Mouse (Mus musculus) thymus, adult 2 months (tissue): ENCODE measurements around the gene Isy1. TPM values are rescaled to one million over a fixed set of nuclear protein-coding genes. Genes with fewer than 3 reads are reported as not detected.
A peak's percentile ranks its signal among the peaks of the same experiment; 100 is the strongest.

ENCODE experiments used
- DNase-seq: peaks from one replicate; pipeline ENCODE4 v3.0.0; 2021
- H3K27ac ChIP-seq: fragments of 200-500 bp; 2 replicates; pipeline ENCODE4 v1.5.1; 2012; ENCODE audit warnings: low read length, control low read depth; ENCODE audit not compliant: control insufficient read depth, insufficient read depth
- H3K27me3 ChIP-seq: fragments of 200-500 bp; 2 replicates; pipeline ENCODE4 v1.6.1; 2012; ENCODE audit warnings: mild to moderate bottlenecking, low read length, moderate library complexity, mixed read lengths; ENCODE audit not compliant: control insufficient read depth, insufficient read depth
- H3K36me3 ChIP-seq: fragments of 200-500 bp; 2 replicates; pipeline ENCODE4 v1.6.1; 2012; ENCODE audit warnings: mild to moderate bottlenecking, low read length, moderate library complexity; ENCODE audit not compliant: control insufficient read depth, insufficient read depth
- H3K4me1 ChIP-seq: fragments of 200-500 bp; replicated peaks from 2 replicates; pipeline ENCODE4 v1.6.1; 2012; ENCODE audit warnings: low read length; ENCODE audit not compliant: control insufficient read depth, insufficient read depth
- H3K4me3 ChIP-seq: fragments of 200-500 bp; 2 replicates; pipeline ENCODE4 v1.5.1; 2012; ENCODE audit warnings: mild to moderate bottlenecking, low read length, control low read depth, moderate library complexity; ENCODE audit not compliant: control insufficient read depth, insufficient read depth
- CTCF ChIP-seq: fragments of 200-500 bp; IDR thresholded peaks from 2 replicates; pipeline ENCODE4 v1.5.1; 2012; ENCODE audit warnings: mild to moderate bottlenecking, control low read depth, low read length, moderate library complexity, borderline replicate concordance; ENCODE audit not compliant: control insufficient read depth, poor library complexity, insufficient read depth; ENCODE audit errors: extremely low read depth
- POLR2A ChIP-seq: fragments of 200-500 bp; IDR thresholded peaks from 2 replicates; pipeline ENCODE4 v1.6.1; 2012; ENCODE audit warnings: mild to moderate bottlenecking, low read length, control low read depth, moderate library complexity; ENCODE audit not compliant: control insufficient read depth, poor library complexity, insufficient read depth; ENCODE audit errors: extremely low read depth
- WGBS: fragments of 180-500 bp; shearing (Covaris S2); methylation state at CpG from one replicate; pipeline ENCODE4 v1.1.7; 2018; 5-methylcytosine and 5-hydroxymethylcytosine counted together
- polyA plus RNA-seq: library from polyadenylated mRNA; depleted of rRNA; stranded (reverse); fragments of >200 nt; gene quantifications from 2 replicates; pipeline ENCODE4 v1.2.3, GENCODE M21; 2012

The Isy1 gene
- polyA plus RNA-seq, 1 experiment: 51.1 TPM

- Histone ChIP-seq H3K36me3 (no peaks in the 10 kb centered on the region), H3K27me3 (no peaks in the 10 kb centered on the region), H3K27ac (peak overlapping the region; percentile 4; the same call in 1 of the 2 replicates), H3K4me3 (peak overlapping the region; percentile 80), H3K4me1 (peaks cover 15% of the 10 kb centered on the region)
- TF ChIP-seq POLR2A (no peak), CTCF (0 out of 2 replicates have a peak, but pooled peaks have one; percentile 24)
- WGBS: under 1% methylated on average over 77 of the region's 77 CpGs
- peak; percentile 51 for DNase-seq
Observed at GRCm38 (mm10) chr6:87810713-87811669, 27.6 kb downstream of the Isy1 start.

- Histone ChIP-seq H3K27ac (no peak overlapping the region), H3K36me3 (no peaks in the 10 kb centered on the region), H3K4me3 (peak overlapping the region; percentile 80), H3K27me3 (no peaks in the 10 kb centered on the region), H3K4me1 (peaks cover 15% of the 10 kb centered on the region)
- WGBS: 17% methylated on average over 6 of the region's 6 CpGs
- TF ChIP-seq CTCF (no peak), POLR2A (no peak)
- DNase-seq: no peak
Observed at GRCm38 (mm10) chr6:87810311-87810710, 28.3 kb downstream of the Isy1 start.

GRCm38 (mm10) chr6:87809651-87810161 lies 28.9 kb downstream of the Isy1 start:
- no peaks in the 10 kb centered on the region for H3K36me3 ChIP-seq
- H3K4me1 ChIP-seq: peaks cover 15% of the 10 kb centered on the region
- peak overlapping the region; percentile 23; the same call in 1 of the 2 replicates for H3K27ac ChIP-seq
- H3K4me3 ChIP-seq: no peak overlapping the region
- DNase-seq: no peak
- 74% methylated on average over 6 of the region's 6 CpGs for WGBS
- no peaks in the 10 kb centered on the region for H3K27me3 ChIP-seq
- TF ChIP-seq CTCF: no peak
- no peak for TF ChIP-seq POLR2A

- no peaks in the 10 kb centered on the region for H3K36me3 ChIP-seq
- no peak overlapping the region for H3K27ac ChIP-seq
- H3K4me1 ChIP-seq: peaks cover 15% of the 10 kb centered on the region
- H3K4me3 ChIP-seq: no peak overlapping the region
- no peaks in the 10 kb centered on the region for H3K27me3 ChIP-seq
- DNase-seq: no peak
- WGBS: 70% methylated on average over 2 of the region's 2 CpGs
- TF ChIP-seq POLR2A: no peak
- TF ChIP-seq CTCF: no peak
Observed at GRCm38 (mm10) chr6:87809144-87809543, 29.5 kb downstream of the Isy1 start.

- no peaks in the 10 kb centered on the region for H3K36me3 ChIP-seq
Observed at GRCm38 (mm10) chr6:87808521-87808920, 30.1 kb downstream of the Isy1 start.

GRCm38 (mm10) chr6:87807735-87808440 lies 30.7 kb downstream of the Isy1 start:
- H3K27me3 ChIP-seq: no peaks in the 10 kb centered on the region
- H3K4me1 ChIP-seq: peaks cover 15% of the 10 kb centered on the region
- H3K36me3 ChIP-seq: no peaks in the 10 kb centered on the region
- H3K27ac ChIP-seq: no peak overlapping the region
- no peak overlapping the region for H3K4me3 ChIP-seq
- TF ChIP-seq CTCF: no peak
- no peak for TF ChIP-seq POLR2A
- DNase-seq: no peak
- whole genome bisulfite sequencing: 86% methylated on average over 4 of the region's 4 CpGs

More at GRCm38 (mm10) chr6:87808521-87808920, 30.1 kb downstream of the Isy1 start:
- 88% methylated on average over 3 of the region's 3 CpGs for WGBS
- Histone ChIP-seq H3K4me1 (peaks cover 15% of the 10 kb centered on the region), H3K27me3 (no peaks in the 10 kb centered on the region), H3K27ac (no peak overlapping the region), H3K4me3 (no peak overlapping the region)
- DNase-seq: no peak
- no peak for TF ChIP-seq POLR2A
- no peak for TF ChIP-seq CTCF
